Mouse (Mus musculus) stomach, embryonic 16.5 days (tissue): Measurements from ENCODE around the gene Ccdc74a. TPM values are rescaled to one million over a fixed set of nuclear protein-coding genes. Genes with fewer than 3 reads are reported as not detected.

Source experiments
- polyA plus RNA-seq: library from polyadenylated mRNA; unstranded; fragments of >200 nt; fragmentation: Nextera tagmentation; extraction: Ambion mirVana; gene quantifications from 2 replicates; pipeline ENCODE4 v1.2.1, GENCODE M21; 2015

Gene Ccdc74a
- polyA plus RNA-seq, 1 experiment from 2014 or later = 4.7 TPM

Other genes with a start within 250 kb of the Ccdc74a start
- 19.4 and 20.9 TPM in 2 replicates for gene Snap29, start 240.5 kb upstream of the Ccdc74a start, polyA plus RNA-seq
- 32.7 and 35.7 TPM in 2 replicates for gene Pi4ka, start 240.2 kb upstream of the Ccdc74a start, polyA plus RNA-seq
- 51.2 and 53.1 TPM in 2 replicates for gene Crkl, start 194.5 kb upstream of the Ccdc74a start, polyA plus RNA-seq
- gene Aifm3, start 156.9 kb upstream of the Ccdc74a start, polyA plus RNA-seq = 2.1 and 3.1 TPM in 2 replicates
- gene Lztr1, start 137.8 kb upstream of the Ccdc74a start, polyA plus RNA-seq = 89.4 and 90.8 TPM in 2 replicates
- gene Thap7, start 115.3 kb upstream of the Ccdc74a start, polyA plus RNA-seq = 56.8 and 61.1 TPM in 2 replicates
- 0.34 and 0.51 TPM in 2 replicates for gene Lrrc74b, start 85.2 kb upstream of the Ccdc74a start, polyA plus RNA-seq
- gene P2rx6, start 84.6 kb upstream of the Ccdc74a start, polyA plus RNA-seq = 1.8 and 2.1 TPM in 2 replicates
- gene Slc7a4, start 63.3 kb upstream of the Ccdc74a start, polyA plus RNA-seq = 25.9 and 26.6 TPM in 2 replicates
- 24.7 and 25.3 TPM in 2 replicates for gene Smpd4, start 27.1 kb upstream of the Ccdc74a start, polyA plus RNA-seq
- gene Med15, start 86.4 kb downstream of the Ccdc74a start, polyA plus RNA-seq = 39.2 and 42.5 TPM in 2 replicates
- gene Klhl22, start 113.1 kb downstream of the Ccdc74a start, polyA plus RNA-seq = 56.7 and 57.7 TPM in 2 replicates
- 4.8 and 7.3 TPM in 2 replicates for gene Scarf2, start 150.8 kb downstream of the Ccdc74a start, polyA plus RNA-seq
- gene B830017H08Rik, start 186.7 kb downstream of the Ccdc74a start, polyA plus RNA-seq = not detected in 2 replicates
- 2.4 and 3.7 TPM in 2 replicates for gene Car15, start 191.9 kb downstream of the Ccdc74a start, polyA plus RNA-seq
- 0.32 and 0.46 TPM in 2 replicates for gene Gm20518, start 245.2 kb downstream of the Ccdc74a start, polyA plus RNA-seq
- gene Tssk1, start 247.8 kb downstream of the Ccdc74a start, polyA plus RNA-seq = 0.04 TPM in 1 of 2 replicates, not detected in the other